Mouse (Mus musculus): ENCODE measurements around the gene Rpl27a. TPM values are rescaled to one million over a fixed set of nuclear protein-coding genes. Genes with fewer than 3 reads are reported as not detected.

The Rpl27a gene
- polyA plus RNA-seq, 1 experiment from 2014 or later: 171 TPM

- DNase-seq (ENCODE audit: low spot score): no peak
Measured at GRCm38 (mm10) chr7:109524763-109525162, 5.8 kb downstream of the Rpl27a start.

- no peak for DNase-seq (ENCODE audit: low spot score)
Measured at GRCm38 (mm10) chr7:109525740-109526663, 7.1 kb downstream of the Rpl27a start.

- DNase-seq (ENCODE audit: low spot score): no peak
Measured at GRCm38 (mm10) chr7:109527536-109527935, 8.6 kb downstream of the Rpl27a start.

GRCm38 (mm10) chr7:109528356-109528755 is 9.4 kb downstream of the Rpl27a start:
- DNase-seq (ENCODE audit: low spot score): no peak

GRCm38 (mm10) chr7:109529741-109530140 is 10.8 kb downstream of the Rpl27a start:
- DNase-seq (ENCODE audit: low spot score): no peak

GRCm38 (mm10) chr7:109531501-109531900 is 12.6 kb downstream of the Rpl27a start:
- no peak for DNase-seq (ENCODE audit: low spot score)

- no peak for DNase-seq (ENCODE audit: low spot score)
Measured at GRCm38 (mm10) chr7:109532691-109533090, 13.7 kb downstream of the Rpl27a start.

GRCm38 (mm10) chr7:109533129-109533528 is 14.2 kb downstream of the Rpl27a start:
- DNase-seq (ENCODE audit: low spot score): no peak

- no peak for DNase-seq (ENCODE audit: low spot score)
Measured at GRCm38 (mm10) chr7:109533888-109534287, 14.9 kb downstream of the Rpl27a start.

GRCm38 (mm10) chr7:109534921-109535320 is 16.0 kb downstream of the Rpl27a start:
- no peak for DNase-seq (ENCODE audit: low spot score)

- no peak for DNase-seq (ENCODE audit: low spot score)
Measured at GRCm38 (mm10) chr7:109536451-109536946, 17.6 kb downstream of the Rpl27a start.

- DNase-seq (ENCODE audit: low spot score): no peak
Measured at GRCm38 (mm10) chr7:109540902-109541301, 22.0 kb downstream of the Rpl27a start.

GRCm38 (mm10) chr7:109541609-109542363 is 22.8 kb downstream of the Rpl27a start:
- DNase-seq (ENCODE audit: low spot score): no peak

GRCm38 (mm10) chr7:109542364-109542628 is 23.3 kb downstream of the Rpl27a start:
- DNase-seq (ENCODE audit: low spot score): no peak

GRCm38 (mm10) chr7:109544792-109545191 is 25.8 kb downstream of the Rpl27a start:
- DNase-seq (ENCODE audit: low spot score): no peak

- DNase-seq (ENCODE audit: low spot score): no peak
Measured at GRCm38 (mm10) chr7:109545255-109545993, 26.5 kb downstream of the Rpl27a start.

- no peak for DNase-seq (ENCODE audit: low spot score)
Measured at GRCm38 (mm10) chr7:109546186-109546585, 27.2 kb downstream of the Rpl27a start.

GRCm38 (mm10) chr7:109546726-109547125 is 27.8 kb downstream of the Rpl27a start:
- DNase-seq (ENCODE audit: low spot score): no peak

GRCm38 (mm10) chr7:109559536-109559935 is 40.6 kb downstream of the Rpl27a start:
- no peak for DNase-seq (ENCODE audit: low spot score)

- no peak for DNase-seq (ENCODE audit: low spot score)
Measured at GRCm38 (mm10) chr7:109561466-109562153, 42.7 kb downstream of the Rpl27a start.

- DNase-seq (ENCODE audit: low spot score): no peak
Measured at GRCm38 (mm10) chr7:109562154-109562599, 43.2 kb downstream of the Rpl27a start.
